Mouse (Mus musculus) monocyte, adult 5-6 weeks (primary cell): ENCODE data around the gene Rnf222. TPM values are rescaled to one million over a fixed set of nuclear protein-coding genes. Genes with fewer than 3 reads are reported as not detected.

Experiments
- ATAC-seq: fragments of 153-309, 156-312 bp; replicated peaks from 2 replicates; pipeline ENCODE4 v1.8.0; 2017; ENCODE audit warnings: mild to moderate bottlenecking; ENCODE audit not compliant: low TSS enrichment, insufficient number of reproducible peaks, severe bottlenecking, poor library complexity, low FRiP score
- total RNA-seq: library from RNA; stranded (forward); fragments of 200-1000, 200-491, 200-594 nt; gene quantifications from 3 replicates; pipeline ENCODE4 v1.2.3, GENCODE M21; 2017

Rnf222 gene
- total RNA-seq, 1 experiment from 2014 or later, result not detected

- ATAC-seq, result no peak
Measured at GRCm38 (mm10) chr11:68883843-68884242, 4.5 kb upstream of the Rnf222 start.

GRCm38 (mm10) chr11:68884368-68884767, 4.0 kb upstream of the Rnf222 start:
- no peak for ATAC-seq

GRCm38 (mm10) chr11:68886091-68886490, 2.3 kb upstream of the Rnf222 start:
- no peak for ATAC-seq

- no peak for ATAC-seq
Measured at GRCm38 (mm10) chr11:68888653-68889052, 300 bp downstream of the Rnf222 start.

GRCm38 (mm10) chr11:68890625-68891024, 2.3 kb downstream of the Rnf222 start:
- no peak for ATAC-seq

GRCm38 (mm10) chr11:68891823-68892222, 3.5 kb downstream of the Rnf222 start:
- ATAC-seq, result no peak

GRCm38 (mm10) chr11:68892233-68892832, 4.0 kb downstream of the Rnf222 start:
- ATAC-seq, result no peak

- no peak for ATAC-seq
Measured at GRCm38 (mm10) chr11:68893911-68894464, 5.6 kb downstream of the Rnf222 start.

GRCm38 (mm10) chr11:68896247-68896646, 7.9 kb downstream of the Rnf222 start:
- no peak for ATAC-seq

GRCm38 (mm10) chr11:68897120-68897519, 8.8 kb downstream of the Rnf222 start:
- ATAC-seq, result peak; percentile 57; the same call in 1 of the 2 replicates

GRCm38 (mm10) chr11:68897838-68898237, 9.5 kb downstream of the Rnf222 start:
- ATAC-seq, result no peak

- no peak for ATAC-seq
Measured at GRCm38 (mm10) chr11:68898790-68899189, 10.4 kb downstream of the Rnf222 start.

GRCm38 (mm10) chr11:68899815-68900214, 11.5 kb downstream of the Rnf222 start:
- ATAC-seq, result no peak

GRCm38 (mm10) chr11:68900519-68901350, 12.4 kb downstream of the Rnf222 start:
- no peak; the same call in 1 of the 2 replicates for ATAC-seq

- ATAC-seq, result peak; percentile 95
Measured at GRCm38 (mm10) chr11:68901351-68902046, 13.1 kb downstream of the Rnf222 start, which contains the start of gene Rpl26. Rpl26 (plus strand) TSS chr11:68901583.

- no peak for ATAC-seq
Measured at GRCm38 (mm10) chr11:68902047-68902364, 13.7 kb downstream of the Rnf222 start.

- ATAC-seq, result no peak
Measured at GRCm38 (mm10) chr11:68902367-68902766, 14.0 kb downstream of the Rnf222 start.

- ATAC-seq, result no peak
Measured at GRCm38 (mm10) chr11:68902823-68903222, 14.5 kb downstream of the Rnf222 start.

- no peak for ATAC-seq
Measured at GRCm38 (mm10) chr11:68903775-68904174, 15.4 kb downstream of the Rnf222 start.
